Mouse (Mus musculus) midbrain, embryonic 11.5 days (tissue): Measurements from ENCODE around the gene Stk26. TPM values are rescaled to one million over a fixed set of nuclear protein-coding genes. Genes with fewer than 3 reads are reported as not detected.

Experiments
- ATAC-seq: fragments of 200-750 bp; cut with Nextera tagmentation; 2 replicates; pipeline ENCODE4 v1.8.0; 2017; ENCODE audit warnings: moderate TSS enrichment, moderate library complexity; ENCODE audit not compliant: low FRiP score
- DNase-seq: peaks from one replicate; pipeline ENCODE4 v3.0.0; 2015; ENCODE audit warnings: low spot score; ENCODE audit errors: missing footprints
- H3K27ac ChIP-seq: fragments of 300-500 bp; sonication (generic); 2 replicates; pipeline ENCODE4 v1.5.1; 2014; ENCODE audit warnings: low read depth, low read length
- H3K27me3 ChIP-seq: fragments of 300-500 bp; sonication (generic); 2 replicates; pipeline ENCODE4 v1.6.1; 2014; ENCODE audit warnings: mild to moderate bottlenecking, low read length, moderate library complexity, mixed read lengths; ENCODE audit not compliant: control insufficient read depth, insufficient read depth
- H3K36me3 ChIP-seq: fragments of 300-500 bp; sonication (generic); 2 replicates; pipeline ENCODE4 v1.6.1; 2014; ENCODE audit warnings: mild to moderate bottlenecking, low read length, moderate library complexity, mixed read lengths; ENCODE audit not compliant: control insufficient read depth, insufficient read depth
- H3K4me1 ChIP-seq: fragments of 300-500 bp; sonication (generic); 2 replicates; pipeline ENCODE4 v1.6.1; 2014; ENCODE audit warnings: low read length; ENCODE audit not compliant: control insufficient read depth, insufficient read depth
- H3K4me2 ChIP-seq: fragments of 300-500 bp; sonication (generic); 2 replicates; pipeline ENCODE4 v1.6.1; 2014; ENCODE audit warnings: mild to moderate bottlenecking, moderate library complexity
- H3K4me3 ChIP-seq: fragments of 300-500 bp; sonication (generic); 2 replicates; pipeline ENCODE4 v1.5.1; 2014; ENCODE audit warnings: low read depth, low read length
- H3K9ac ChIP-seq: fragments of 300-500 bp; sonication (generic); 2 replicates; pipeline ENCODE4 v1.6.1; 2014; ENCODE audit warnings: low read length
- H3K9me3 ChIP-seq: fragments of 300-500 bp; sonication (generic); 2 replicates; pipeline ENCODE4 v1.6.1; 2016; ENCODE audit warnings: low read length; ENCODE audit not compliant: control insufficient read depth
- WGBS: fragments of 180-500 bp; shearing (Covaris S2); extraction: QIAGEN DNeasy Blood & Tissue Kit; methylation state at CpG from one replicate; pipeline ENCODE4 v1.1.7; 2014; 5-methylcytosine and 5-hydroxymethylcytosine counted together
- polyA plus RNA-seq: library from polyadenylated mRNA; unstranded; fragments of >200 nt; fragmentation: Nextera tagmentation; extraction: Ambion mirVana; gene quantifications from 2 replicates; pipeline ENCODE4 v1.2.1, GENCODE M21; 2014

The Stk26 gene
- polyA plus RNA-seq, 1 experiment from 2014 or later = 0.68 TPM

DNA sequence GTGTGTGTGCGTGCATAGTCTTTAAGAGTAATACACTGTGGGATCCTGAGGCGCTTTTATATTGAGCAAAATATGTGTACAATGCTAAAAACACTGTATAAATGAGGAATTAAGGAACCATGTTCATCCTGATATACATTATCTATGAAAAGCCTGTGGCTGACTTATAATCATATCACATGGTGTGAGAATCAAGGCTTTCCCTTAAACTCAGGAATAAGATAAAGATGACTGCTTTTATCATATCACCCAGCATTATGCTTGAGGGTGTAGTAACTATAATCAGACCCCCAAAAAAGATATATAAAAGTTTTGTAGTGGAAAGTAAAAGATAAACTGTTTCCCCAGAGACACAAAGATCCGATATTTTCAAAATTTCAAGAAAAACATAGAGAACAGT lies 62.6 kb downstream of the Stk26 start:
- DNase-seq (no peak), ATAC-seq (no peak)
- H3K9me3 ChIP-seq = no peaks in the 10 kb centered on the region
- no peaks in the 10 kb centered on the region for H3K36me3 ChIP-seq
- H3K27ac ChIP-seq = no peak overlapping the region
- no peak overlapping the region for H3K4me3 ChIP-seq
- H3K27me3 ChIP-seq = no peaks in the 10 kb centered on the region
- H3K9ac ChIP-seq = no peak overlapping the region
- H3K4me2 ChIP-seq = no peak overlapping the region
- H3K4me1 ChIP-seq = no peaks in the 10 kb centered on the region
- 90% methylated on average over 3 of the region's 3 CpGs for WGBS

DNA sequence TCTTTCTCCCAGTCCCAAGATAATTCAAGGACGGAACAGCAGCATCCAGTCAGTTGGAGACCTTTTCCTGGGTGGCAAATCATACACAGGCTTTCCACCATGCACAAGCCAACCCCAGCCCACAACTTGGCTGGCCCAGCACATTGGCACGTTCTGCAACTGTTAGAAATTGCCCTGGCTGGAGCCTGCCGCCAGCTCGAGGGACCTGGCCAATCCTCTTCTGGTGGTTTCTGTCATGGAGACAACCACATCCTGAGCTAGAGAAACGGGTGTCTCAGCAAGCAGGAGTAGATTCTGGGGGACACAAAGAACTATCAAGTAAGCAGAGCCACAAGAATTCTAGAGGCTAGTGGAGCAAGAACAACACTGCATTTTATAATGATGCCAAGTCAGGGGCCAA lies 69.1 kb downstream of the Stk26 start:
- Histone ChIP-seq H3K27me3 (no peaks in the 10 kb centered on the region), H3K9me3 (no peaks in the 10 kb centered on the region), H3K4me3 (no peak overlapping the region), H3K4me1 (no peaks in the 10 kb centered on the region), H3K4me2 (no peak overlapping the region), H3K27ac (no peak overlapping the region), H3K9ac (no peak overlapping the region), H3K36me3 (no peaks in the 10 kb centered on the region)
- DNase-seq (no peak), ATAC-seq (no peak)
- WGBS = 81% methylated on average over 5 of the region's 5 CpGs

DNA sequence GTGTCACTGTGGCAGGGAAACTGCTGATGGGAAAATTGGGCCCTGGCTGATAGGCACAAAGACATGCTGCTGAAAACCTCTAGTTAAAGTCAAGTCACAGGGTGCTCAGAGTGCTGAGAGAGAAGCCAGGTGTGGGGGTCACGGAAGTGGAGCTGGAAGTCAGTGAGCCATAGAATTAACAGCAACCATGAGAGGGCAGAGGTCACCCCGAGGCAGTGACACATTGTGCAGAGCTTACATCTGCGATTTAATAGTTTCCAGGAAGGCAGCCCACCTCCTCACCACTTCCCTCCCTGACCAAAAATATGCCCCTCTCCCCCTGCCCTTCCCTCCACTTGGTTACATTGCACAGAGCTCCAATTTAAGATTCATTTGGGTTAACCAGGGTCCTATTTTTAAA lies 76.5 kb downstream of the Stk26 start:
- 44% methylated on average over 3 of the region's 3 CpGs for WGBS
- no peak for ATAC-seq
- no peaks in the 10 kb centered on the region for H3K36me3 ChIP-seq
- no peaks in the 10 kb centered on the region for H3K27me3 ChIP-seq
- no peak overlapping the region for H3K27ac ChIP-seq
- no peak overlapping the region for H3K4me3 ChIP-seq
- no peak overlapping the region for H3K4me2 ChIP-seq
- no peak for DNase-seq
- no peak overlapping the region for H3K9ac ChIP-seq
- H3K4me1 ChIP-seq = no peaks in the 10 kb centered on the region
- H3K9me3 ChIP-seq = no peaks in the 10 kb centered on the region

DNA sequence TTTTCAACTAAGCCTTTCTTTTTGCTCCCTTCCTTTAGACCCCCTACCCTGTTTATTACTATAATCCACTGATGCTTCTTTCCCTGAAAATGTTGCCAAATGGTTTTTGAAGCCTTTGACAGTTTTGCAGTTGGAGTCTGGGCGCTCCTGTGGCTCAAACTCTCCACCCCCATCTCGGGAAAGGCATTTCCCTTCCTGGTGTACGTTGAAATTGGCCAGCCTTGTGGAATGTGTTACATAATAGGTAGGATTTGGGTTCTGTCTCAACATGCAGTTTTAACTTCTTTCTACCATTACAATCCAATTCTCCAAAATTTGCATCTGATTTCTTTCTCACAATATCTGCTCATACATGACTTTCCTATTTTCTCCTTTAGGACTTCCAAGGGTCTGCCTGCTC lies 77.9 kb downstream of the Stk26 start:
- whole genome bisulfite sequencing = 65% methylated on average over 3 of the region's 3 CpGs
- H3K36me3 ChIP-seq = no peaks in the 10 kb centered on the region

DNA sequence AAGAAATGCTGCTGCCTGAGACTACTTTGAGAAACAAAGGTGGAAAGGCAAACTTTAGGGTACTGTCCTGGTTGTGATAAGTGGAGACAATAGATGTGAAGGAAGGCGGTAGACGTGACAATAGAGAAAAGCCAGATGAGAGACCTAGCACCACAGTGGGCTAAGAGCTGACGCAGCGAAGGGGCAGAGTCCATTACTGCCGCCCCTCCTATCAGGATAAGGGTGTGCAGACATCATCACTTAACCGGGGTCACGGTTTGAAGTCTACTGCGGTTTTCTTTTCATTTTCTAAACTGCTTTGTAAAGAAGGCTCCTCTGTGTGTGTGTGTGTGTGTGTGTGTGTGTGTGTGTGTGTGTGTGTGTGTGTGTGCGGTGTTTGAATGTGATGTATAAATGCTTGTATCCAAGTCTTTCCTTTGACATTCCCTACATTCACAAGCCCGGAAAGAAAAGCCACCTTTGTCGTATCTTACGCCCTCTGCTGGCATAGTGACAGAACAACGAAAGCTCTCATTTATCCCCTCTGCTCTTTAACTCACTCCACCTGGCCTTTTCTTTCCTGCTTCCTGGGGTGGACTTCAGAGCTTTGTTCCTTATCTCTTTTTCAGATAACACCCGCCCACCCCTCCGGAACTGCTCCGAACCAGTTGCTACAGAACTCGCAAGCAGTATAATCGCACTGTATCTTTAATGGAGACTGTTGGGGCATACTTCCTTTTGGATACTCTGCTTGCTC lies 84.0 kb downstream of the Stk26 start:
- H3K27ac ChIP-seq = no peak overlapping the region
- no peaks in the 10 kb centered on the region for H3K4me1 ChIP-seq
- 42% methylated on average over 18 of the region's 18 CpGs for WGBS
- no peaks in the 10 kb centered on the region for H3K9me3 ChIP-seq
- no peaks in the 10 kb centered on the region for H3K36me3 ChIP-seq
- no peak overlapping the region for H3K9ac ChIP-seq
- DNase-seq = no peak
- H3K4me2 ChIP-seq = no peak overlapping the region
- no peaks in the 10 kb centered on the region for H3K27me3 ChIP-seq
- no peak for ATAC-seq
- H3K4me3 ChIP-seq = no peak overlapping the region

More for the DNA sequence above, 77.9 kb downstream of the Stk26 start:
- ATAC-seq (no peak), DNase-seq (no peak)
- no peak overlapping the region for H3K9ac ChIP-seq
- H3K4me2 ChIP-seq = no peak overlapping the region
- no peak overlapping the region for H3K4me3 ChIP-seq
- no peaks in the 10 kb centered on the region for H3K27me3 ChIP-seq
- H3K4me1 ChIP-seq = no peaks in the 10 kb centered on the region
- H3K9me3 ChIP-seq = no peaks in the 10 kb centered on the region
- no peak overlapping the region for H3K27ac ChIP-seq

DNA sequence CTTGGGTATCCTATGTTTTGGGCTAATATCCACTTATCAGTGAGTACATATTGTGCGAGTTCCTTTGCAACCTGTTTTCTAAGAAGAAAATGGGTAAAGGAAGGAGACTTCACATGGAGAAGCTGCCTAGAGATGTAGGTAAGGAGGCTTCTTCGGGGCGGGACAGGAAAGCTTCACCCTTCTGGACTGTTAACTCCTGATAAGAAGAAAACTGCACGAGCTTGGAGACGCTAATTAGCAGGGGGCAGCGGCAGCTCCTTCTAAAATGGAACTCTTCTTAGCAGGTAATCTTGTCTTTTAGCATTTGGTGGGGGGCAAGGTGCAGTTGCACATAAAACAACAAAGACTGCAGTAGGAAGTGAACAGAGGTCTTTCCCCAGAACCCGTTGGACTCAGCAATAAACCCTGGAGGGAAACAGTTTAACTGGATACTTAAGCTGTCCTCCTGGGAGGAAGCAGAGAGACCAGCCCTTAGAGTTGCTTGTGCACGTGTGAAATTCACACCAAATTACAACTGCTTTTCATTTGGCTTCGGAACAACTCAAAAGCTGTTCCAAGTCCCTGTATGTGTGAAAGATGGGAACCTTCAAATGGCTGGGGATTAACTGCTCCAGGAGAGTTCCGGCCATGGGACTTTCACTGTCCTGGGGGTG lies 86.2 kb downstream of the Stk26 start:
- DNase-seq = no peak
- Histone ChIP-seq H3K9ac (no peak overlapping the region), H3K4me2 (no peak overlapping the region), H3K4me1 (no peaks in the 10 kb centered on the region), H3K36me3 (no peaks in the 10 kb centered on the region), H3K27ac (no peak overlapping the region), H3K9me3 (no peaks in the 10 kb centered on the region), H3K4me3 (no peak overlapping the region), H3K27me3 (no peaks in the 10 kb centered on the region)
- WGBS = 68% methylated on average over 10 of the region's 10 CpGs
- no peak for ATAC-seq

DNA sequence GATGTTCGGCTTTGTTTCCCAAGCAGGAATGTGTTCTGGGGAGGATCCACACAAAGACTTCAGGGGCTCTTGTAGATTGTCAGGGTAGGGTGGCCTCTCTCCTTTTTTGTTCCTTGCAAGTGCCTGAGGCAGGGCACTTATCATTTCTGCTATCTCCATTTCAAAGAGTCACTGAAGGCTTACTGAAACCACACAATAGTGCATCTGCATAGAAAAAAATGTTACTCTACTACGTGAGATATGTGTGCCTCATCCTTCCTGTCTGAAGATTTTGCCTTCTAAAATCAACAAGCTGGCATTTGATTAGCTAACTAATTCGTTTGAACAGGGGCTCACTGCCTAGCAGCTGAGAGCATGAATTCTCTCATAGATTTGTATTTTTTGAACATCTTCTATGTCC lies 89.5 kb downstream of the Stk26 start:
- DNase-seq (no peak), ATAC-seq (no peak)
- Histone ChIP-seq H3K4me3 (no peak overlapping the region), H3K9me3 (no peaks in the 10 kb centered on the region), H3K9ac (no peak overlapping the region), H3K27ac (no peak overlapping the region), H3K27me3 (no peaks in the 10 kb centered on the region), H3K36me3 (no peaks in the 10 kb centered on the region), H3K4me2 (no peak overlapping the region), H3K4me1 (no peaks in the 10 kb centered on the region)
- 42% methylated on average over 3 of the region's 3 CpGs for WGBS

DNA sequence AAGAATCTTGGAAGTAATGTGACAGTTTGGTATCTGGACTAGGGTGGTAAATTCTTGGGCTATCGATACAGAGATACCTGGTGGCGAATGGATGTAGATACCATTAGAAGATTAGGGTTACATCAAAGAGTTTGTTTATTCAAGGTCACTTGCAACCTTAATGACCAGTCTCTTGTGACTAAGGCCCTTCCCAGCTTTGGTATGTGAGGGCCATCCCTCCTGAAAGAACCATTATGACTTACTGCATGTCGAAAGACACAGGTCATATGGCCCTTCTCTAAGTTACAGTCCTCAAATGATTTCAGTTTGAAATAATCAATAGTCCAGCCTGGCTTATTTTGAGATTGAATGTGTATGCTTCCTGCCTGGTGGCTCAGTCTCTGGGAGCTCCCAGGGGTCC lies 96.3 kb downstream of the Stk26 start:
- Histone ChIP-seq H3K4me2 (no peak overlapping the region), H3K4me3 (no peak overlapping the region), H3K27me3 (no peaks in the 10 kb centered on the region), H3K4me1 (no peaks in the 10 kb centered on the region), H3K9ac (no peak overlapping the region), H3K36me3 (no peaks in the 10 kb centered on the region), H3K27ac (no peak overlapping the region), H3K9me3 (no peaks in the 10 kb centered on the region)
- no peak for ATAC-seq
- 95% methylated on average over 3 of the region's 3 CpGs for WGBS
- no peak for DNase-seq

DNA sequence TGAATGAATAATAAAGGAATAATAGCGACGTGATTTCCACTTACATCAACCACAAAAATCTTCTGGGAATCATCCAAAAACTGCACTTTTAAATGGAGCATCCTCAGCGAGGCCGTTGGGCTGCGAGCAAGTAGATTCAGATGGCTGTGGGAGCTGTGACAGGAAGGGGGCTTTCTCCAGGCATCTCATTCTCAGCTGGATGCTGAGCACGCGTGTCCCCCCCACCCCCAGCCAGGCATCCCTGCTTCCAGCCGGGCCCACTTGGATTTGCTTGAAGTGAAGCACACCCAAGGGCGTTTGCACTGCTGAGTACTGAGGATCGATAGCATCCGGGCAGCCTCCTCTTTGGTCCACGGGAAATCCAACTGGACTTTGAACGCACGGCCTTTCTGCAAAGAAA lies 101.8 kb downstream of the Stk26 start, which contains the start of gene Frmd7:
Gene Frmd7, minus strand, starts transcription at position 101 of the 400 bp plus-strand sequence.
- H3K36me3 ChIP-seq = no peaks in the 10 kb centered on the region
- no peaks in the 10 kb centered on the region for H3K9me3 ChIP-seq
- no peak within 1 kb of the TSS for H3K4me2 ChIP-seq
- DNase-seq (no peak), ATAC-seq (no peak)
- WGBS = 79% methylated on average over 14 of the region's 14 CpGs
- H3K27ac ChIP-seq = no peak within 1 kb of the TSS
- no peak within 1 kb of the TSS for H3K9ac ChIP-seq
- no peaks in the 10 kb centered on the region for H3K27me3 ChIP-seq
- no peaks in the 10 kb centered on the region for H3K4me1 ChIP-seq
- H3K4me3 ChIP-seq = no peak within 1 kb of the TSS
